Mouse (Mus musculus) C2C12 (cell line): ENCODE results near the gene Rtl6.

ENCODE experiments used
- CTCF ChIP-seq: IDR thresholded peaks from one replicate; pipeline ENCODE4 v1.5.1; 2011; ENCODE audit not compliant: control insufficient read depth, insufficient read depth, insufficient read length
- MAX ChIP-seq: IDR thresholded peaks from one replicate; pipeline ENCODE4 v1.6.1; 2011; ENCODE audit warnings: mild to moderate bottlenecking, control low read depth
- MYOD1 ChIP-seq: IDR thresholded peaks from one replicate; pipeline ENCODE4 v1.6.1; 2011; ENCODE audit warnings: low read depth; ENCODE audit not compliant: control insufficient read depth, insufficient read length
- MYOG ChIP-seq: IDR thresholded peaks from one replicate; pipeline ENCODE4 v1.6.1; 2011; ENCODE audit not compliant: control insufficient read depth, insufficient read length; ENCODE audit errors: extremely low read depth
- USF1 ChIP-seq: IDR thresholded peaks from one replicate; pipeline ENCODE4 v1.6.1; 2011; ENCODE audit warnings: low read depth, mild to moderate bottlenecking, control low read depth, moderate library complexity

DNA sequence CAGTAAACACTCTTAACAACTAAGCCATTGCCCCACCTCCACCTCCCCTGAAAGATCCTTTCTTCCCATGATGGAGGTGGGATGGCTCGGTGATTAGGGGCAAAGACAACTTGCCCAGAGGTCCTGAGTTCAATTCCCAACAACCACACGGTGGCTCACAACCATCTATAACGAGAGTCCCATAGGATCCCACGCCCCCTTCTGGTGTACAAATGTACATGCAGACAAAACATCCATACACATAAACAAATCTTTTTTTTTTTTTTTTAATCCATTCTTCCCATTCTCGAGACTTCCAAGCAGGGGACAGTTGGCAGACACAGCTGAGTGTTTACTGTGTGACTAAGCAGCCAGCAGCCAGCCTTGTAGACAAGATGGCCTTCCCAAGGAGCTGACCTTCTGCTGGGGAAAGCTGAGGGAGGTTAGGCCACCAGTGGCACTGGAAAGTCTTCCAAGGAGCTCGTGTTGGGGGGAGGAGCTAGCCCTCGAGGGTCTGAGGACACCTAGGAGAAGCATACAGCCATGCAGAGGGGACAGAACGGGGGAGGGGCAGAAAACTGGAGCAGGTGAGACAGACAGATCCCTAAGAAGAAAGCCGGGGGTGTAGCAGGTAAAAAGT is 43.5 kb upstream of the Rtl6 start:
- TF ChIP-seq MYOG (no peak), CTCF (no peak), MYOD1 (no peak), USF1 (no peak), MAX (no peak)
